Mouse (Mus musculus) mesoderm, embryonic 11.5 days (tissue): ENCODE measurements around the gene Nek8.
"Not testable (repeated sequence)": the region's sequence is repeated elsewhere in the genome, so short reads cannot be mapped to it uniquely, and the experiment has no call there.

ENCODE experiments used
- DNase-seq: peaks from one replicate; pipeline ENCODE4 v3.0.0-alpha.2; 2012; ENCODE audit warnings: low read depth, low spot score

The Nek8 gene

GRCm38 (mm10) chr11:78146707-78147543, 29.6 kb downstream of the Nek8 start:
- no peak for DNase-seq

GRCm38 (mm10) chr11:78146168-78146567, 30.3 kb downstream of the Nek8 start:
- DNase-seq = no peak

- DNase-seq = no peak
These were observed 33.0 kb downstream of the Nek8 start for GRCm38 (mm10) chr11:78143520-78143919.

- DNase-seq = no peak
These were observed 35.8 kb downstream of the Nek8 start for GRCm38 (mm10) chr11:78140665-78141064.

GRCm38 (mm10) chr11:78138023-78138422, 38.5 kb downstream of the Nek8 start:
- DNase-seq = no peak

- no peak for DNase-seq
These were observed 38.9 kb downstream of the Nek8 start for GRCm38 (mm10) chr11:78137584-78137983.

- no peak for DNase-seq
These were observed 40.3 kb downstream of the Nek8 start for GRCm38 (mm10) chr11:78136132-78136531.

GRCm38 (mm10) chr11:78135314-78135713, 41.2 kb downstream of the Nek8 start:
- DNase-seq = not testable (repeated sequence)

- no peak for DNase-seq
These were observed 42.1 kb downstream of the Nek8 start for GRCm38 (mm10) chr11:78134344-78134743.

- DNase-seq = no peak
These were observed 42.6 kb downstream of the Nek8 start for GRCm38 (mm10) chr11:78133915-78134314.

GRCm38 (mm10) chr11:78129458-78129857, 47.0 kb downstream of the Nek8 start:
- no peak for DNase-seq

- DNase-seq = no peak
These were observed 49.7 kb downstream of the Nek8 start for GRCm38 (mm10) chr11:78126739-78127138.

GRCm38 (mm10) chr11:78125691-78126090, 50.8 kb downstream of the Nek8 start:
- no peak for DNase-seq

GRCm38 (mm10) chr11:78123782-78124181, 52.7 kb downstream of the Nek8 start:
- no peak for DNase-seq

- DNase-seq = no peak
These were observed 53.7 kb downstream of the Nek8 start for GRCm38 (mm10) chr11:78122815-78123214.

GRCm38 (mm10) chr11:78121176-78121575, 55.3 kb downstream of the Nek8 start:
- DNase-seq = peak; percentile 24

GRCm38 (mm10) chr11:78119898-78120297, 56.6 kb downstream of the Nek8 start:
- DNase-seq = no peak

GRCm38 (mm10) chr11:78118467-78118866, 58.0 kb downstream of the Nek8 start:
- no peak for DNase-seq

GRCm38 (mm10) chr11:78116146-78116410, 60.4 kb downstream of the Nek8 start:
- DNase-seq = no peak
